Mouse (Mus musculus) heart, postnatal 14 days (tissue): ENCODE results near the gene Pycr2. TPM values are rescaled to one million over a fixed set of nuclear protein-coding genes. Genes with fewer than 3 reads are reported as not detected.

Experiments
- total RNA-seq, 2 experiments: library from RNA; stranded (reverse); gene quantifications; 2 replicates each; pipeline ENCODE4 v1.2.3; 2021

The Pycr2 gene
- total RNA-seq, 2 experiments from 2014 or later: 14.8 to 15.1 TPM

Other genes starting within 250 kb of the Pycr2 start
- gene Mixl1, start 207.3 kb upstream of the Pycr2 start, total RNA-seq: not detected
- gene Acbd3, start 178.2 kb upstream of the Pycr2 start, total RNA-seq: 10 to 100 TPM; 24.5 to 25.3 TPM
- gene H3f3a, start 90.3 kb upstream of the Pycr2 start, total RNA-seq: 100 to 1,000 TPM; 659 to 710 TPM
- gene Sde2, start 53.2 kb upstream of the Pycr2 start, total RNA-seq: 10 to 100 TPM; 12.4 to 14.9 TPM
- gene Lefty2, start 11.2 kb upstream of the Pycr2 start, total RNA-seq: under 1 TPM in 1 of 2 experiments, not detected in 1; 0.07 TPM
- under 1 TPM; 0.66 to 0.81 TPM for gene Lefty1, start 30.7 kb downstream of the Pycr2 start, total RNA-seq
- 10 to 100 TPM; 14.9 to 15.3 TPM for gene Tmem63a, start 38.1 kb downstream of the Pycr2 start, total RNA-seq
- gene Ephx1, start 116.6 kb downstream of the Pycr2 start, total RNA-seq: 10 to 100 TPM; 20.7 to 25.9 TPM
- not detected for gene 9130409I23Rik, start 146.9 kb downstream of the Pycr2 start, total RNA-seq
- 1 to 10 TPM; 9.7 TPM for gene Nvl, start 239.9 kb downstream of the Pycr2 start, total RNA-seq
- 10 to 100 TPM; 41.6 to 48.6 TPM for gene Cnih4, start 240.4 kb downstream of the Pycr2 start, total RNA-seq